Mouse (Mus musculus) kidney, embryonic 15.5 days (tissue): ENCODE results near the gene Usp47. TPM values are rescaled to one million over a fixed set of nuclear protein-coding genes. Genes with fewer than 3 reads are reported as not detected.

Source experiments
- ATAC-seq: fragments of 200-750 bp; cut with Nextera tagmentation; replicated peaks from 2 replicates; pipeline ENCODE4 v1.8.0; 2017; ENCODE audit warnings: moderate TSS enrichment; ENCODE audit not compliant: low FRiP score
- H3K27ac ChIP-seq: fragments of 300-500 bp; sonication (generic); 2 replicates; pipeline ENCODE4 v1.5.1; 2015; ENCODE audit warnings: mild to moderate bottlenecking, inconsistent platforms
- H3K27me3 ChIP-seq: fragments of 300-500 bp; sonication (generic); 2 replicates; pipeline ENCODE4 v1.6.1; 2015; ENCODE audit warnings: inconsistent platforms
- H3K36me3 ChIP-seq: fragments of 300-500 bp; sonication (generic); 2 replicates; pipeline ENCODE4 v1.6.1; 2015; ENCODE audit warnings: inconsistent platforms
- H3K4me1 ChIP-seq: fragments of 300-500 bp; sonication (generic); 2 replicates; pipeline ENCODE4 v1.6.1; 2015; ENCODE audit warnings: inconsistent platforms
- H3K4me2 ChIP-seq: fragments of 300-500 bp; sonication (generic); 2 replicates; pipeline ENCODE4 v1.6.1; 2015; ENCODE audit warnings: moderate library complexity, mild to moderate bottlenecking, inconsistent platforms
- H3K4me3 ChIP-seq: fragments of 300-500 bp; sonication (generic); replicated peaks from 2 replicates; pipeline ENCODE4 v1.5.1; 2015; ENCODE audit warnings: mild to moderate bottlenecking, inconsistent platforms
- H3K9ac ChIP-seq: fragments of 300-500 bp; sonication (generic); 2 replicates; pipeline ENCODE4 v1.6.1; 2015; ENCODE audit warnings: mild to moderate bottlenecking, inconsistent platforms
- H3K9me3 ChIP-seq: fragments of 300-500 bp; sonication (generic); replicated peaks from 2 replicates; pipeline ENCODE4 v1.6.1; 2016; ENCODE audit warnings: inconsistent platforms
- WGBS: fragments of 180-500 bp; shearing (Covaris S2); methylation state at CpG from one replicate; pipeline ENCODE4 v1.1.7; 2015; ENCODE audit warnings: mixed read lengths; 5-methylcytosine and 5-hydroxymethylcytosine counted together
- polyA plus RNA-seq: library from polyadenylated mRNA; unstranded; fragments of >200 nt; fragmentation: Nextera tagmentation; extraction: Ambion mirVana; gene quantifications from 2 replicates; pipeline ENCODE4 v1.2.1, GENCODE M21; 2015

Gene Usp47
- polyA plus RNA-seq, 1 experiment from 2014 or later = 62.0 TPM

DNA sequence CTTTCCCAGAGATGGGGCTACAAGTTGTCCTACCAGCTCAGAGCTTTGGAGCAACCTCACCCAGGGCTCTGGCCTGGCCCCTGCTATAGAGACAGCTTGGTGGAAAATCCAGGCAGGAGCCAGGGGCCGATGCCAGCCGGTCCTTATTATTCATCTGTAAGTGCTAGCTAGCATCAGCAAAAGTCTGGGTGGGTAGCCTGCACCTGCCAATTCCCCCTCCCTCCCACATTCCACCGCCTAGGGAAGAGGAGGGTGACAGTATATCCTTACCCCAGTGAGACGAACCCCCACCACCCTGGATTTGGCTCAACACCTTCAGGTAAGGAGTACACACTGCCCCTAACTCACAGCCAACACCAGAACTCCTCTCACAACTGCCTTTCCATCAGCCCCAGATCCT is 104.7 kb downstream of the Usp47 start:
- Histone ChIP-seq H3K36me3 (no peaks in the 10 kb centered on the region), H3K9me3 (no peaks in the 10 kb centered on the region), H3K9ac (no peak overlapping the region), H3K4me2 (no peak overlapping the region), H3K27ac (no peak overlapping the region), H3K27me3 (no peaks in the 10 kb centered on the region), H3K4me3 (no peak overlapping the region), H3K4me1 (peaks cover 21% of the 10 kb centered on the region)
- ATAC-seq = no peak
- 84% methylated on average over 4 of the region's 4 CpGs for WGBS

DNA sequence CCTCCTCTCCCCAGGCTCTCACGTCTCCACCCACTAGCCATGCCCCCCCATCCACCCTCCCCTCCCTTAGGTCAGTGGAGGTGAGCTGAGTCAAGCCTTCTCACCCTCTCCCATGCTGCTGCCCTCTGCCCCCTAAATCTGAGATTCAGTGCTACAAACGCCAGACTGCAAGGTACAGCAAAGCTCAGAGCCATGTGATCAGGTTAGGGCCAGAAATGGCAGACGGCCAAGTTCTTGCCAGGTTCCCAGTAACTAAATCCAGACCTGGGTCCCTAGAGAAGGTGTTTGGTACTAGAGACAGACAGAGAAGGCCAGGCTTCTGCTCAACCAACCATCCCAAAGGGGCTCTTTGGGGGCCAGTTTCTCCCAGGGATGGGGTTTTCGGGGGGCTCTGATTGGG is 105.5 kb downstream of the Usp47 start:
- H3K9ac ChIP-seq = no peak overlapping the region
- no peaks in the 10 kb centered on the region for H3K36me3 ChIP-seq
- no peak overlapping the region for H3K4me3 ChIP-seq
- no peak overlapping the region for H3K4me2 ChIP-seq
- H3K4me1 ChIP-seq = peaks cover 21% of the 10 kb centered on the region
- no peak overlapping the region for H3K27ac ChIP-seq
- 60% methylated on average over 4 of the region's 4 CpGs for WGBS
- H3K9me3 ChIP-seq = no peaks in the 10 kb centered on the region
- no peaks in the 10 kb centered on the region for H3K27me3 ChIP-seq
- 0 out of 2 replicates have a peak, but pooled peaks have one; percentile 40 for ATAC-seq

DNA sequence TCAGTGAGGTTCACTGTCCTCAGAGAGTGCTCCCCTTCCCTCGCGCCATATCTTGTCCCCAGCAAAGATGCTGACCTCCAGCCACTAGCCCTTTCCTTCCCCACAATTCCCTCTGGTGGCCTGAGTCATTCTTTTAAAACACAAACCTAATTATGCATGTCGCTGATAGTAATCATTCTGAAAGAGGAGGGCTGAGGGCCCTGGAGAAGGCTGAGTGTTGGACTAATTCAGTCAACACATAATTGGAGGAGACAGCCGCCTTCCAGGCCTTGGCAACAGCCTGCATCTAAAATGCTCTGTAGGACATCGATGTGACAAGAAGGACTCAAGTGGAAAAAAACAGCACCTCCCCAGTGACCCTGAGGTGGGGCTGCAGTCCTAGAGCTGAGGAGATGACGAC is 106.5 kb downstream of the Usp47 start:
- no peak overlapping the region for H3K27ac ChIP-seq
- no peak for ATAC-seq
- no peaks in the 10 kb centered on the region for H3K9me3 ChIP-seq
- H3K4me2 ChIP-seq = no peak overlapping the region
- no peak overlapping the region for H3K4me3 ChIP-seq
- H3K4me1 ChIP-seq = peaks cover 17% of the 10 kb centered on the region
- 75% methylated on average over 6 of the region's 6 CpGs for WGBS
- no peaks in the 10 kb centered on the region for H3K36me3 ChIP-seq
- no peaks in the 10 kb centered on the region for H3K27me3 ChIP-seq
- H3K9ac ChIP-seq = no peak overlapping the region

DNA sequence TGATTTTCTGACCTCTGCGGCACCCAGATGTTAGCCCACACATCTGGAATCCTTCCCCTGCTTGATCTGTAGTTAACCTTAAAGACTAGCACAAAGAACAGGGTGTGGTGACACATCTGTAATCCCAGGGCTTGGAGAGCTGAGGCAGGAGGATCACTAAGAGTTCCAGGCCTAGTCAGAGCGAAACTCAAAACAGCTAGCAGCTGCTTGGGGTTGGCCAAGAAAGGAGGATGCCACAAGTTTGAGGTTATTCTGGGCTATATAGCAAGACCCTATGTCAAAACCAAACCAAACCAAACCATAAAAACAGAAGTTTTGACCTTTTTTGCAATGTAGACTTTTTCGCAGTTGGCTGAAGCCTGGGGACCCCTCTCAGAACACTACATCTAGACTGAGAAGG is 107.4 kb downstream of the Usp47 start:
- H3K27me3 ChIP-seq = no peaks in the 10 kb centered on the region
- H3K9ac ChIP-seq = no peak overlapping the region
- H3K4me1 ChIP-seq = peaks cover 17% of the 10 kb centered on the region
- no peak for ATAC-seq
- no peak overlapping the region for H3K27ac ChIP-seq
- no peaks in the 10 kb centered on the region for H3K36me3 ChIP-seq
- WGBS = 98% methylated on average over 3 of the region's 3 CpGs
- no peaks in the 10 kb centered on the region for H3K9me3 ChIP-seq
- no peak overlapping the region for H3K4me2 ChIP-seq
- no peak overlapping the region for H3K4me3 ChIP-seq

DNA sequence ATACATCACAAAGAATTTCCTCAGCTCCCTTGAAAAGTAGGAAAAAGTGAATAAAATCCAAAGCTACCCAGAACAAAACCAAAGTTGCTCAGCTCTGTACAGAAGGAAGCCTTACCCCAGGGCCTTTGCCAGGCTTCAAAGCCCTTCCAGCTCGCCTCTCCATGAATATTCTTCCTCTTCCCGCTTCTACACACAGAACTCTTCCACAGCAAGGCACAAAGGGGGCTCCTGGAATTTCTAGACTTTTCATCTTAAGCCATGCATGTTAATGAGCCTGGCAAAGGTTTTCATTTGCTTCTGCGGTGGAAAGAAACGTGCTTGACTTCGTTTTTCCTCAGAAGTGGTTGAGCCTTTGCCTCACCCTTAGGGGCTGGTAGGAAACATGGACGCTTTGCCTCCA is 108.7 kb downstream of the Usp47 start:
- 69% methylated on average over 6 of the region's 6 CpGs for WGBS
- Histone ChIP-seq H3K9me3 (no peaks in the 10 kb centered on the region), H3K4me3 (no peak overlapping the region), H3K9ac (no peak overlapping the region), H3K36me3 (no peaks in the 10 kb centered on the region), H3K4me1 (peaks cover 14% of the 10 kb centered on the region), H3K27ac (0 out of 2 replicates have a peak overlapping the region, but pooled peaks have one; percentile 41), H3K27me3 (no peaks in the 10 kb centered on the region), H3K4me2 (no peak overlapping the region)
- ATAC-seq = no peak

DNA sequence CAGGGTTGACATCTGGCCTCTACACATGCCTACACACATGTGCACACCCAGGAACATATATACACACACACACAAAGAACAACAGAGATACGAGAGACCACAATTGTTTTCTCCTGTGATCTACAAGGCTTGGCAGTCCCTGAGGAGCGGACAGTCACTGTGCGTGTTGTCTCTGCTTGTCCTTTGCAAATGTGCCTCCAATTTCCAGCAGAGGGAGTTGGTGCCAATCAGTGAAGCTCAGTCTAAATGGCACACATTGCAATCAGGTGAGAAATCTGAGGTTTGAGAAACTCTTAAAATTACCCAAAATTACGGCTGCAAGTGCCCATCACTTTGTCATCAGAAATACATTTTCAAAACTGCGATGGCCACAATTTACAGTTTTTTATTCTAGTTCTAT is 110.0 kb downstream of the Usp47 start:
- Histone ChIP-seq H3K4me2 (no peak overlapping the region), H3K27ac (no peak overlapping the region), H3K9me3 (no peaks in the 10 kb centered on the region), H3K9ac (no peak overlapping the region), H3K36me3 (no peaks in the 10 kb centered on the region), H3K4me1 (peaks cover 9% of the 10 kb centered on the region), H3K27me3 (no peaks in the 10 kb centered on the region), H3K4me3 (no peak overlapping the region)
- 90% methylated on average over 5 of the region's 5 CpGs for WGBS
- ATAC-seq = no peak

DNA sequence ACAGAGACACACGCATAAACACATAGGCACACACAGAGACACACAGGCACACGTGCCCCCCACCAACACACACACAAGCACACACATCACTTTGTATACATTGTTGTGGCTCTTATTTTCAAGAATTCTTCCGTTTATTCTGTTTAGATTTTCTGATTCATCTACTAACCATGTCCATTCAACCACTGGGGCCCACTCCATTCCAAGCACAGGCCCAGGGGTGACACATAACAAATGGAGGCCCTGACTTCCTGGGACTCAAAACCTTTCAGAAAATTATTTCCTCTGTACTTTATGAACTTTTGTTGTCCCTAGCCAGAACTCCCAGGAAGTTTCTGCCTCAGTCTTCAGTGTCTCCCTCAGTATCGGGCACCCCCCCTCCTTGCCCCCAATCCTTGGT is 111.9 kb downstream of the Usp47 start:
- no peak for ATAC-seq
- Histone ChIP-seq H3K4me3 (no peak overlapping the region), H3K36me3 (no peaks in the 10 kb centered on the region), H3K27ac (no peak overlapping the region), H3K9me3 (no peaks in the 10 kb centered on the region), H3K4me1 (no peaks in the 10 kb centered on the region), H3K4me2 (no peak overlapping the region), H3K9ac (no peak overlapping the region), H3K27me3 (no peaks in the 10 kb centered on the region)
- 83% methylated on average over 4 of the region's 4 CpGs for WGBS

DNA sequence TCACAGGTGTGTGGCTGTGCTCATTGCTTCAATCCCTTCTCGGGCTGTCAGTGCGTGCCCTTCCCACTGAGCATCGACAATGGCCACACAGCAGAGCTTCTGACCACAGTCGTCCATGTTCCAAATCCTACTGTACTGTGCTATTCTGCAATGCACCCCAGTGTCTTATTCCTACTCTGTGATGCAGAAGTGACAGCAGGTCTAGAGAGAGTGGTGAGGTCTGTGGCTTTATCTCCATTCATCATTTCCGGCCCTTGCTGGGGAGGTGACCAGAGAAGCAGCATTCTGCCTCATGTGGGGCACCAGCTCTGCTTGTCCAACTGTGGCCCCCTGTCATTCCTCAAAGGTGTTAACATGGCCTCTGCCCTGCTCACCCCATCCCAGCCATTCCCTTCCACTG is 113.2 kb downstream of the Usp47 start:
- ATAC-seq = no peak
- Histone ChIP-seq H3K4me2 (no peak overlapping the region), H3K4me1 (no peaks in the 10 kb centered on the region), H3K36me3 (no peaks in the 10 kb centered on the region), H3K27me3 (no peaks in the 10 kb centered on the region), H3K4me3 (no peak overlapping the region), H3K27ac (no peak overlapping the region), H3K9me3 (no peaks in the 10 kb centered on the region), H3K9ac (no peak overlapping the region)
- WGBS = 79% methylated on average over 5 of the region's 5 CpGs

DNA sequence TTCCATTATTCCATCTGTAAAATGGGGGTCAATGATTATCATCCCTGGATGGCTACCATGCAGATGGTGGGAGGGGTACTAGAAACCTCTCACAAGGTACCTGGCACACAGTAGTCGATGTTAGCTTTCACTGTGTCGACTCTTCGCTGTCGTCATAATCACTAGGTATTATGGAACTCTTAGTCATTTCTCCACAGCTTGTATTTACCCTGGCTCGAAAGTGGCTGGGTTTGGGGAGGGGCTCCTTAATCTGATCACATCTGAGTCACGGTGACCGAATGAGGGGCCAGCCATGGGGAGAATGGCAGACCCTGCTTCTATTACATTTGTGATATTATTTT is 114.8 kb downstream of the Usp47 start:
- Histone ChIP-seq H3K4me1 (peaks cover 4% of the 10 kb centered on the region), H3K36me3 (no peaks in the 10 kb centered on the region), H3K27me3 (no peaks in the 10 kb centered on the region), H3K4me3 (no peak overlapping the region), H3K9ac (no peak overlapping the region), H3K4me2 (no peak overlapping the region), H3K27ac (no peak overlapping the region), H3K9me3 (no peaks in the 10 kb centered on the region)
- no peak for ATAC-seq
- 80% methylated on average over 7 of the region's 7 CpGs for WGBS

DNA sequence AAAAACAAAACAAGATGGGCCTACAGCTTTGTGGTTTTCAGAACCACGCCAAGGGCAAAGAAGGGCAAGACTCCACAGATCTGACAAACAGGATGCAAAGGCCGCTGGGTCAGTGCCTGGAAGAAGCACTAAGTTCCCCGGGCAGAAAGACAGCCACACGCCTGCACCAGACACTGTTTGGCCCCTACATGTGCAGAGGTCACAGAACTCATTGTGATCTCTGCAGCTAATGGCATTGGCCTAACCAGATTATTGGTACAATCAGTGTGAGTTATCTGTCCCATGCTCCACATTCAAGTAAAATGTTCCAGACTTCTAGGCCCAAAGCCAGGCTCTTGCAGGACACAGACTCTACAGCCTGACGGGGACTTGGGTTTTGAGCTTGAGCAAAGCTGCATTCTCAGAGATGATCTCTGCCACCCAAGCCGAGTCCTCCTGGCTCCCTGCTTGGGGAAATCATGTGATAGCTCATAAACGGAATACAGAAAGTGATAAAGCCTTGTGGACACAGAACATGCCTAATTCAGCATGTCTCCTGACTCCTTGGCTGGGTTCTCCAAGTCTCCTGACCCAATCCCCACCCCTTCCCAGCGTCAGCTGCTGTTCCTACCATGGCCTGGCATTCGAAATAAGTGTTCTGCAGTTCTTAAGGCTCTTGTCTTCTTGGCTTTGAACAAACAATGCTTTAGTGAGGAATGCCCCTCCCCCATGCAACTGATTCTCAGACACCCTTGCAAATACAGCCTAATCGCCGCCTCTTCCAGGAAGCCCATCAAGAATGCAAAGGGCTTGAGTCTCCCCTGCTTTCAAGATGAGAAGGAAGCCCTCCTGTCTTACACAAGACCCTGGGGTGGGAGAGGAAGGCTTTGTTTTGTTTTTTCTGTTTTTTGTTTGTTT is 115.5 kb downstream of the Usp47 start:
- Histone ChIP-seq H3K9ac (no peak overlapping the region), H3K27ac (no peak overlapping the region), H3K4me1 (peaks cover 10% of the 10 kb centered on the region), H3K4me3 (no peak overlapping the region), H3K9me3 (no peaks in the 10 kb centered on the region), H3K36me3 (no peaks in the 10 kb centered on the region), H3K4me2 (no peak overlapping the region), H3K27me3 (no peaks in the 10 kb centered on the region)
- WGBS = 73% methylated on average over 11 of the region's 11 CpGs
- no peak for ATAC-seq

DNA sequence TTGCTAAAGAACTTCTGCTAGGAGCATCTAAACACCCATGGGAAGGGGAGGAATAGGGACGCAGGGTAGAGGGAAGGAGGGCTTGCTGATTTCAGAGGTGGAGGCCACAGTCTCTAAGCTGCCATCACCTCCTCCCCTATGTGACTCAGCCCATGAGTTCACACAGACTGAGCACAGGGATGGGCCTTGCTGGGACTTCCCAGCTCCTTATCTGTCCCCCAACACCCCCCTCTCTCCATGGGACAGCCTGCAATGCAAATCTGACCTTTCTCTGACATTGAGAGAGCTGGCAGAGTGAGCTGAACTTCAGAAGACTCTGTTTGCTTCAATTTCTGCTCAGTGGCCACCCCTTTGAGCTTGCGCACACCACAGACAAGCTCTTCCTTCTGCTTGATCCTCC is 117.4 kb downstream of the Usp47 start:
- no peak overlapping the region for H3K9ac ChIP-seq
- H3K36me3 ChIP-seq = no peaks in the 10 kb centered on the region
- no peaks in the 10 kb centered on the region for H3K9me3 ChIP-seq
- no peaks in the 10 kb centered on the region for H3K27me3 ChIP-seq
- no peak overlapping the region for H3K4me3 ChIP-seq
- H3K4me1 ChIP-seq = peaks cover 14% of the 10 kb centered on the region
- no peak overlapping the region for H3K27ac ChIP-seq
- no peak for ATAC-seq
- no peak overlapping the region for H3K4me2 ChIP-seq
- 92% methylated on average over 2 of the region's 2 CpGs for WGBS

DNA sequence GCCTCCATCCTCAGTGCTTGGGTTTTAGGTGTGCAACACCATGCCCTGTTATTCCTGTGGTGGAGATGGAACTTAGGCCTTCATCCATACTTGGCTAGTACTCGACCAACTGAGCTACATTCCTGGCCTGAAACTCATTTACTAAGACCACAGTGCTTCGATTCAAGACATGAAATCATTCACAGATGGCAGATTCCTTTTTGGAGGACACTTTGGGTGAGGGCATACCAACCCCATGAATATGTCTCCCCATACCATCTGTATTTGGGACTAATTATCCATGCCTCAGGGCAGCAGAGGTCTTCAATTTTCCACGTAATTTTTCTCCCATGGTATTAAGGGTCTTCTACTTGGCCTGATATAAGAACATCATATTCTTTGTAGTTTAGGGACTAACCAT is 119.3 kb downstream of the Usp47 start:
- H3K4me3 ChIP-seq = no peak overlapping the region
- H3K4me2 ChIP-seq = no peak overlapping the region
- peaks cover 14% of the 10 kb centered on the region for H3K4me1 ChIP-seq
- WGBS = 81% methylated on average over 3 of the region's 3 CpGs
- H3K27ac ChIP-seq = no peak overlapping the region
- no peaks in the 10 kb centered on the region for H3K27me3 ChIP-seq
- no peaks in the 10 kb centered on the region for H3K9me3 ChIP-seq
- no peak overlapping the region for H3K9ac ChIP-seq
- no peak for ATAC-seq
- no peaks in the 10 kb centered on the region for H3K36me3 ChIP-seq

DNA sequence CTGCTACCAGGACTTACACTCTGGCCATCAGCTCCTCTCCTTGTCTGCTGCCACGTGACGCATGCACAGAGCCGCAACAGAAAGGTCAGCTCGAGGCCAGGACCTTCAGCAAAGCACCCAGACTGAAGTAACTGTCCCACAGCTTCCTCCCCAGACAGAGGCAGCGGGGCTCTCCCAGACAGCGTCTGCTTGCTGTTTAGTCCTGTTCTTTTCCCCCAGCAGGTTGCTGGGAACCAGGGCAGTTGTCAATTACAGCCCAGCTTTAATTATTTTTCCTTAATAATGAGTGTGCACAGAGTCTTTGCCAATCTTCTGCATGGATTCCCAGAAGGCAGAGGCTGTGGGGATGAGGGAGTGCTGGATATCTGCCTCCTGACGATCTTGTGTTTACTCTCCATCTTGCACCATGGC is 119.8 kb downstream of the Usp47 start:
- 51% methylated on average over 7 of the region's 7 CpGs for whole genome bisulfite sequencing
- no peak overlapping the region for H3K27ac ChIP-seq
- H3K36me3 ChIP-seq = no peaks in the 10 kb centered on the region
- no peak overlapping the region for H3K9ac ChIP-seq
- H3K4me1 ChIP-seq = peaks cover 14% of the 10 kb centered on the region
- no peak overlapping the region for H3K4me2 ChIP-seq
- no peaks in the 10 kb centered on the region for H3K27me3 ChIP-seq
- H3K9me3 ChIP-seq = no peaks in the 10 kb centered on the region
- no peak for ATAC-seq
- H3K4me3 ChIP-seq = no peak overlapping the region
